Mouse (Mus musculus) spleen, adult 2 months (tissue): ENCODE measurements around the gene Ipo5.

ENCODE experiments used
- CTCF ChIP-seq: fragments of 200-500 bp; IDR thresholded peaks from 2 replicates; pipeline ENCODE4 v1.5.1; 2011; ENCODE audit warnings: mild to moderate bottlenecking, inconsistent platforms; ENCODE audit not compliant: insufficient read depth, insufficient read length, insufficient replicate concordance; ENCODE audit errors: extremely low read depth
- POLR2A ChIP-seq: fragments of 200-500 bp; IDR thresholded peaks from 2 replicates; pipeline ENCODE4 v1.6.1; 2011; ENCODE audit warnings: low read depth, low read length, inconsistent platforms

DNA sequence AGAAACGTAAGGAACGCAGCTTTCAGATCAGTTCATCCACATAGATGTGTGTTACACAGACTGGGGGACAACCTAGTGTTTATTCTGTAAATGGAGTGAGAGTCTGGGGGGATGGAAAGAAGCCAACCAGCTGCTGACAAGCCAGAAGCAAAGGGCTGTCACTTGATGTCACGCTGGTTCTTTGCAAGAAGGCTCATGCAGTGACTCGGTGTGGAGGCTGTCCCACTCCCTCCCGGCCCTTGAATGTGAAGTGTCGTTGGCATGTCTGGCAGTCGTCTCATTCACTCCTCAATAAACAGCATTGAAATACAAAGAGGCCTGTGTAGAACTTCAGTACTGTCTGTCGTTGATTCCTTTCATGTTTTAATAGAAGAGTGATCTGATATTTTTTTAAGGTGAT, 36.1 kb downstream of the Ipo5 start:
- TF ChIP-seq POLR2A (no peak), CTCF (no peak)
